Mouse (Mus musculus) heart, postnatal 14 days (tissue): Measurements from ENCODE around the gene Ets1. TPM values are rescaled to one million over a fixed set of nuclear protein-coding genes. Genes with fewer than 3 reads are reported as not detected.

ENCODE experiments used
- DNase-seq, 2 experiments: peaks; one replicate each; pipeline ENCODE4 v3.0.0; 2021 to 2022
- intact Hi-C: fragments of 180-260 bp; cut with DNase I; formaldehyde crosslinking; loops from one replicate; pipeline ENCODE4 v1.15.1; 2025
- total RNA-seq, 2 experiments: library from RNA; stranded (reverse); gene quantifications; 2 replicates each; pipeline ENCODE4 v1.2.3; 2021

The Ets1 gene
- total RNA-seq, 2 experiments from 2014 or later: 88.9 to 111 TPM

GRCm38 (mm10) chr9:32743642-32744161 is 107.7 kb downstream of the Ets1 start:
- DNase-seq: no peak
- intact Hi-C loops: loop anchor here (1.0 kb wide), 1 partner anchor 11 kb away; no protein-coding TSS in a partner anchor

- DNase-seq: no peak
- intact Hi-C loops: loop anchor here (1.0 kb wide), 1 partner anchor 12 kb away; no protein-coding TSS in a partner anchor
Measured at GRCm38 (mm10) chr9:32744288-32744687, 108.3 kb downstream of the Ets1 start.

GRCm38 (mm10) chr9:32745079-32745763 is 109.2 kb downstream of the Ets1 start:
- intact Hi-C loops: no loop called here
- no peak for DNase-seq

- intact Hi-C loops: no loop called here
- DNase-seq: no peak
Measured at GRCm38 (mm10) chr9:32745998-32746397, 110.0 kb downstream of the Ets1 start.

GRCm38 (mm10) chr9:32746615-32747014 is 110.6 kb downstream of the Ets1 start:
- DNase-seq: no peak
- intact Hi-C loops: no loop called here

DNA sequence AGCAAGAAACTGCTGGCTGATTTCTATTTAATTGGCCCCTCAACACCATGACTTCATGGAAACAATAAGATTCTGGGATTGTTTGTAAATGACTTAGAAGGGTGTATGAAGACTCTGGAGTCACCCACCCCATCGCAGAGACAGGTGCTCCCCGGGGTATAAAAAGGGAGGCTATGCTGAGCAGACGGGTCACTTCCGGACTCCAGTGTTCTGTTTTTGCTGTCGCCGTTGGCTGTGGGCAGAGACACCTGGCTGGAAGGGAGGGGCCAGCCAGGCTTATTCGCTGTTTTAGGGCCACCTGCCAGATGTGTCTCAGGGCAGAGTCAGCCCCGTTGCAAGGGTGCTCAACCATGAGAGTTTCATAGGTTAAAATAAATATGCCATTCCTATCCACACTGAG is 111.6 kb downstream of the Ets1 start:
- intact Hi-C loops: no loop called here
- no peak for DNase-seq

DNA sequence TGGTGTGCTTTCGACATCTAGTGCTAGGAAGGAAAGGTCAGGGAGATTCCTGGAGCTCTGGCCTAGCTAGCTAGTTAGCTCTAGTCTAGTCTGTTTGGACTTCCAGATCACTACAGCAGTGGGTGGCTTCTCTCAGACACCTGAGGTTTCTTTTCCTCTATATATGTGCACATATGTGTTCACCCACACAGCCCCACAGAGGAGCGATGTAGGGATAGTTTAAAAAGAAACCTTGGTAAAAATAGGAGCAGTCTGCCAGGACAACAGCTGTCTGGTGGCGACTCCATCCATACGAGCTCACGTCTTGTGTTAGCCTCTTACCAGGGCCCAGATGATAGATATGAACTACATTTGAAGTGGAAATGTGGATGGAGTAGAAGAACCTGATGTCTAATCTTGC is 112.5 kb downstream of the Ets1 start:
- no peak for DNase-seq
- intact Hi-C loops: no loop called here

DNA sequence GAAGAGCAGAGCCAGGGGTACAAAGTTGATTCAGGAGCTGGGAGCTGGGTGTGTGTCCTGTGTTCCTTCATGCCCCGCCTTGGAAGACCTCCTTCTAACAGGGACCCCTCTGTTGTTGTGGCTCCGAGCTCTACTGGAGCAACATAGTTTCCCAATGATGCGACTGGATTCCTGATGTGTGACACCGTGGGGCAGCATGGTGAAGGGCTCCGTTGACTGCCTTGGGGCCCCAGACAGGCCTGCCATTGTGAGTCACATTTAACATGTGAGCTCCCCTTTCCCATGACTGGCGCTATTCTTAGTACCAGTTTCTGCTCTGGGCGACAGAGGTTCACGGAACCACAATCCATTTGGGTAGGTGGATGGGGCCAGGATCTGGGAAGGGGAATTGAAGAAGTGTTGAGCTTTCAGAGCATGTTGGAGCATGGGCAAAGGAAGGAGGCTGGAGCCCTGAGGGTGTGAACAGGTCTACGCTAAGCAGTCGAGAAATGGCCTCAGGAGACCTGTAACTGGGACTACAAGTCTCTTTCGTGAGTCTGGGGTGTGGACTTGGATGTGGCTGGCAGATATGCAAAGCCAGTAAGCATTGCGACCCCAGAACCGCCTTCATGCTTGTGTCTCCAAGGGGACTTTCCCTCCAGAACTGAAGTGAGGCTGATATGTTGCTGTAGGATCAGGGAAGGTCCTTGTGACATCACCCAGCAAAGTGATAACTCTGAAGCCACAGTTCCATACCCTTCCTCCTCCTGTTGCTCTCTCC is 113.9 kb downstream of the Ets1 start:
- intact Hi-C loops: loop anchor here (5.0 kb wide), 1 partner anchor 192 kb away; no protein-coding TSS in a partner anchor
- no peak for DNase-seq

DNA sequence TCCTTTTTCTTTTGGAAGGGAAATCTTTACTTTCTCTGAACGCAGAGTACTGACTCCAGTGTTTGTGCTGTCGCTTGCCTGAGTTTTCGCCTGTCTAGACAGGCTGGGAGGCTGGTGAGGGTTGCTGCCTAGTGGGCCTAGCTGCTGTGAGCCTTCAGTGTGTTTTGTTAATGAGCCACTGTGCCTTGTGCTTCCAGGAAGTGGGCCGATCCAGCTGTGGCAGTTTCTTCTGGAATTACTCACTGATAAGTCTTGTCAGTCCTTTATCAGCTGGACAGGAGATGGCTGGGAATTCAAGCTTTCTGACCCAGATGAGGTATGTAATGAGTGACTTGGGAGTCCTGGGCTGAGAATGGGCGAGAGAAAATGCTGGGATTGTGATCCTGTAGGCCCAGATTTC is 116.6 kb downstream of the Ets1 start:
- intact Hi-C loops: loop anchor here (5.0 kb wide), 1 partner anchor 190 kb away; no protein-coding TSS in a partner anchor
- DNase-seq: no peak

- intact Hi-C loops: loop anchor here (5.0 kb wide), 1 partner anchor 188 kb away; no protein-coding TSS in a partner anchor
- no peak for DNase-seq
Measured at GRCm38 (mm10) chr9:32754311-32754710, 118.3 kb downstream of the Ets1 start.

DNA sequence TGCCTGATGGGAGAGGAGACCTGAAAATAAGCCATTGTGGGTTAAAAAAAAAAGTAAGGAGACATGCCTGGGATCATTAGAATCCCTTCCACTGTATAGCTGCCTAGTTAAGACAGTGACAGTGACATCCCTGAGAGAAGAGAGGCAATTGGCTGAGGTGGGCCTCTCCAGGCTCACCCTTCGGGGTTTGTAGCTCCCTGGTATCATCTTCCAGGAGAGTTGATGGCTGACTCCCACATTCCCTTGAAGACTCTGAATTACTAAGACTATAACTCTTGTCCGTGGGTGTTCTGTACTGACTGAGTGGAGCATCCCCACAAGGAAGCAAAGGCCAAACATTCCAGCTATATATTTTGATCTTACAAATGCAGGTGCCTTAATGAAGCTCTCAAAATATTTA is 120.0 kb downstream of the Ets1 start:
- intact Hi-C loops: no loop called here
- DNase-seq: no peak

GRCm38 (mm10) chr9:32758280-32758905 is 122.4 kb downstream of the Ets1 start:
- no peak for DNase-seq
- intact Hi-C loops: no loop called here

- no peak for DNase-seq
- intact Hi-C loops: loop anchor here (5.0 kb wide), 1 partner anchor 177 kb away; no protein-coding TSS in a partner anchor
Measured at GRCm38 (mm10) chr9:32760649-32761157, 124.7 kb downstream of the Ets1 start.

- intact Hi-C loops: loop anchor here (5.0 kb wide), 1 partner anchor 176 kb away; no protein-coding TSS in a partner anchor
- DNase-seq: no peak
Measured at GRCm38 (mm10) chr9:32761326-32761725, 125.3 kb downstream of the Ets1 start.

DNA sequence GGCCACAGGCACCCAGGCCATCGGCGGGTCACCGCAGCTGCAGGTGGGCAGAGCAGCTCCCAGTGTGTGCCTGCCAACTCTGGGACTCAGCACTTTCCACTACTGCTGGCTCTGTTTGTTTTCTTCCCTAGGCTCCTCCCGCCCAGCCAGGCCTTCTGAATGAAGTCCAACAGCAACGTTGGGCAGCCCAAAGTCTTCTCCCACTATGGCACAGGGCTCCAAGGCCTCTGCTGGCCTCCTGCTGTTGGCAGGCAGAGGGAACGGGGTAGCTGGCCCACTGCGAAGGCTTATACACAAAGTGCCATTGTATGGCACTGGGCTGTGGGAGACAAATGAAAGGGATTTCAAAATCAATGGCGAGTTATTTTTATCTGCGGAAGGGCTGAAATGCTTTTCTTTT is 128.4 kb downstream of the Ets1 start:
- intact Hi-C loops: loop anchor here (5.0 kb wide), 1 partner anchor 173 kb away; no protein-coding TSS in a partner anchor
- DNase-seq: no peak

- intact Hi-C loops: no loop called here
- DNase-seq: no peak
Measured at GRCm38 (mm10) chr9:32765123-32765522, 129.1 kb downstream of the Ets1 start.

GRCm38 (mm10) chr9:32778866-32779265 is 142.8 kb downstream of the Ets1 start:
- intact Hi-C loops: no loop called here
- no peak for DNase-seq

GRCm38 (mm10) chr9:32782391-32783092 is 146.5 kb downstream of the Ets1 start:
- DNase-seq: no peak
- intact Hi-C loops: no loop called here

- intact Hi-C loops: no loop called here
- peak; percentile 35 to 39 for DNase-seq
Measured at GRCm38 (mm10) chr9:32787091-32787490, 151.1 kb downstream of the Ets1 start.

GRCm38 (mm10) chr9:32787615-32788014 is 151.6 kb downstream of the Ets1 start:
- intact Hi-C loops: no loop called here
- DNase-seq: peak; percentile 67 to 74
